Mouse (Mus musculus) monocyte, adult 59 days (primary cell): Measurements from ENCODE around the gene Faf2. TPM values are rescaled to one million over a fixed set of nuclear protein-coding genes. Genes with fewer than 3 reads are reported as not detected.

Experiments used
- total RNA-seq, 2 experiments: library from RNA; stranded (reverse); gene quantifications; one replicate each; pipeline ENCODE4 v1.2.4; 2023

The Faf2 gene
- 10 to 100 TPM; 39.6 to 43.9 TPM for total RNA-seq

DNA sequence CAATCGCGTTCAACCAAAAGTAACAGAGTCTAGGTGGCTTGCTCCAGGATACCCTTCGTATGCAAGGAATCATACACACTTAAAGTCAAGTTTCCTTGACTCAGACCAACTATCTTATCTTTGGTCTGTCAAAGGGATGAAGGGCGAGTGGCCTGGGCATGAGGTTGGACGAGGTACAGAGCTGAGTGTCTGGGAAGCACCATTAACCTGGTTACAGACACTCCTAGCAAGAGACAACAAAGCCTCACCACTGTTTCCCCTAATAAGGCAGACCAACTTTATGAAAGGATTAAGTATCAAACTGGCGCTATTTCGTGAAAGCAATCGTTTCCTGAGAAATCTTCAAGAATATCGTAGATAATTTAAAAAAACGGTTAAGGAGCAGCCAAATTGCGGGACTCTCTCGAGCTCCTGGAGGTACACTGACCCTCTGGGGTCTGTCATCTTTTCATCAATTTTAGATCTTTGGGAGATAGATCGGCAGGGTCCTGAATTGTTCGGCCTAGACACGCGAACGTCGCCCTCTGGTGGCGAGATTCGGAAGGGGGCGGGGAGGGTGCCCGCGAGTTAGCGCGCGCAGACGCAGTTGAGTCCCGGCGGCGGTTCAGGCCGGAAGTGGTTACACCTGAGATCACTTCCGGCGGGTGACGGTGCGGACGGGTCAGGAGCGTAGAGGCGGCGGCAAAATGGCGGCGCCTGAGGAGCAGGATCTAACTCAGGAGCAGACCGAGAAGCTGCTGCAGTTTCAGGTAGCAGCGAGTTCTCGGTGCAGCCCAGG, at the start of gene Faf2:
Faf2 (plus strand) TSS at position 630 of the 778 bp plus-strand sequence.

GRCm38 (mm10) chr13:54574854-54575481, 46.6 kb upstream of the Faf2 start, which contains the start of gene Arl10:
Gene Arl10, plus strand, starts transcription at chr13:54575015.

GRCm38 (mm10) chr13:54589996-54590951, 31.3 kb upstream of the Faf2 start, which contains the start of the genes Nop16 and Higd2a:
Gene Nop16, minus strand, starts transcription at chr13:54590090.
Gene Higd2a, plus strand, starts transcription at chr13:54590207.

DNA sequence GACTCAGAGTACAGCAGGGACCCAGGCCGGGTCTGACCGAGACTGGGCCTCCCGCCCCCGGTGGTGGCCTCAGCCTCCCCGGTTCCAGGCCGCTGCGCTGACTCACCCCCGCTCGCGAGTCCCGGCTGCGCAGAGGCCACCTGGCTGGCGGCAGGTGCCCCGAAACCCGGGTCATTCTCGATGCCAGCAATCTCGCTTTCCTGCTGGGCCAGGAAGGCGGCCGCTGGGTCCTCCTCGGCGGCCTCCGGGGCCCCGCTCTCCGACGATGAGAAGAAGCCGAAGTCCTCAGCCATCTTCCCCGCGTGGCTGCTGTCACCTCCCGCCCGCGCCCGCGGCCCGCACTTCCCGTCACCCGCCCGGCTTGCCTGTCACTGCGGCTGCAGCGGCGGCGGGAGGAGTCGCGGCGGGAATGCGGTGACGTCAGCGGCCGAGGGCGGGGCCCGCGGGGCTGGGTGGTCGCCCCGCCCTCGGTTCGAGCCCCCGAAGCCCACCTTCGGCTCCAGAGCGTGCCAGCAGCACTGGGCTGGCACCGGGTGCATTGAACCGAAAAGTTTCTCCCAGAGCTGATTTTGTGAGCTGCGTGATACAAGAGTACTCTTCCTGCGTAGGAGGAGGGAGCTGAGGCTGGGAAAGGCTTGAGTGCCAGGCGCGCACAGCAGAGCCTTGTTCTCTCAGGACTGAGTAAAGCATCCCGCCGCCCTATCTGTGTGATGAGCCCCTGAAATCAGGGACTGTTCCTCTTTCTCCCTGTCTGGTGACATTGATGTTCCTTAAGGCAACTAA, 10.4 kb upstream of the Faf2 start, which contains the start of gene Cltb:
Cltb (minus strand) TSS at position 373 of the 783 bp plus-strand sequence.

GRCm38 (mm10) chr13:54693558-54694347, 72.2 kb downstream of the Faf2 start, which contains the start of gene Rnf44:
Gene Rnf44, minus strand, starts transcription at chr13:54693907.

DNA sequence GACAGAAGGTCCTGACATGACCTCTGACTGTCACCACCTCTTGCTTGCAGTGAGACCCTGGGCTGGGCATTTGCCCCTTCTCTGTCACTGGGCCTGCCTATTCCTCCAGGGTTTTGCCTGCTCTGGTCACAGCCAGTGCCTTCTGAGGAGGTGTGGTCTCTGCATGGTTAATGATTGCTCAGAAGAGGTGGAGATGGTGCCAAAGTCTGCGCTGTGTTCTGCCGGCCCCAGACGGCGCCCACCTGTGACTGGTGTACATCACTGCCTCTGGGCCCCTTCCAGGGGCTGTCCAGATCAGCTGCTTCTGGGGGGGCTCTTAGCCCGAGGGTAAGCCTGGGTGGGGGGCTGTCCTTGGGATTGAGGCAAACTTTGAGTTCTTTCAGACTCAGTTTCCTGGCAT, 79.7 kb downstream of the Faf2 start, which contains the start of gene Cdhr2:
Cdhr2 (plus strand) TSS at position 219 of the 400 bp plus-strand sequence.

Other genes with a start within 250 kb of the Faf2 start
- gene Thoc3, start 152.9 kb upstream of the Faf2 start, total RNA-seq = 10 to 100 TPM; 19.5 to 22.8 TPM
- gene Simc1, start 118.0 kb upstream of the Faf2 start, total RNA-seq = 1 to 10 TPM; 5.4 to 7.9 TPM
- 10 to 100 TPM; 56.1 to 56.8 TPM for gene 4833439L19Rik, start 56.3 kb upstream of the Faf2 start, total RNA-seq
- 10 to 100 TPM; 22.1 to 24.3 TPM for gene Arl10, start 46.8 kb upstream of the Faf2 start, total RNA-seq
- 10 to 100 TPM; 13.4 to 16.0 TPM for gene Nop16, start 31.7 kb upstream of the Faf2 start, total RNA-seq
- gene Higd2a, start 31.6 kb upstream of the Faf2 start, total RNA-seq = 10 to 100 TPM; 93.5 to 98.7 TPM
- 10 to 100 TPM; 24.2 to 26.4 TPM for gene Cltb, start 10.4 kb upstream of the Faf2 start, total RNA-seq
- gene Rnf44, start 72.1 kb downstream of the Faf2 start, total RNA-seq = 100 to 1,000 TPM; 133 to 136 TPM
- gene Cdhr2, start 79.7 kb downstream of the Faf2 start, total RNA-seq = not detected
- gene Gprin1, start 128.1 kb downstream of the Faf2 start, total RNA-seq = not detected
- not detected for gene Sncb, start 144.8 kb downstream of the Faf2 start, total RNA-seq
- not detected for gene Eif4e1b, start 162.2 kb downstream of the Faf2 start, total RNA-seq
- gene Tspan17, start 167.6 kb downstream of the Faf2 start, total RNA-seq = 10 to 100 TPM; 18.6 to 19.0 TPM